Mouse (Mus musculus) midbrain, postnatal 0 days (tissue): Measurements from ENCODE around the gene Pla1a. TPM values are rescaled to one million over a fixed set of nuclear protein-coding genes. Genes with fewer than 3 reads are reported as not detected.
A peak's percentile ranks its signal among the peaks of the same experiment; 100 is the strongest.
"Not testable (repeated sequence)": the region's sequence is repeated elsewhere in the genome, so short reads cannot be mapped to it uniquely, and the experiment has no call there.

ENCODE experiments used
- ATAC-seq: fragments of 200-750 bp; cut with Nextera tagmentation; 2 replicates; pipeline ENCODE4 v1.8.0; 2017; ENCODE audit warnings: moderate number of reproducible peaks, mild to moderate bottlenecking, moderate TSS enrichment, moderate library complexity; ENCODE audit not compliant: low FRiP score
- DNase-seq: peaks from one replicate; pipeline ENCODE4 v3.0.0-alpha.2; 2015; ENCODE audit warnings: low spot score
- H3K27ac ChIP-seq: fragments of 300-500 bp; sonication (generic); 2 replicates; pipeline ENCODE4 v1.5.1; 2014; ENCODE audit warnings: low read depth, mild to moderate bottlenecking, low read length, mixed read lengths
- H3K27me3 ChIP-seq: fragments of 300-500 bp; sonication (generic); 2 replicates; pipeline ENCODE4 v1.6.1; 2014; ENCODE audit warnings: low read length, control low read depth, mixed read lengths; ENCODE audit not compliant: insufficient read depth
- H3K36me3 ChIP-seq: fragments of 300-500 bp; sonication (generic); 2 replicates; pipeline ENCODE4 v1.6.1; 2014; ENCODE audit warnings: low read length, control low read depth, mixed read lengths; ENCODE audit not compliant: insufficient read depth
- H3K4me1 ChIP-seq: fragments of 300-500 bp; sonication (generic); 2 replicates; pipeline ENCODE4 v1.6.1; 2014; ENCODE audit warnings: mild to moderate bottlenecking, control low read depth, antibody characterized with exemption, low read length, mixed read lengths; ENCODE audit not compliant: insufficient read depth
- H3K4me2 ChIP-seq: fragments of 300-500 bp; sonication (generic); 2 replicates; pipeline ENCODE4 v1.6.1; 2014; ENCODE audit warnings: low read depth, mild to moderate bottlenecking, low read length, mixed read lengths; ENCODE audit not compliant: poor library complexity, severe bottlenecking
- H3K4me3 ChIP-seq: fragments of 300-500 bp; sonication (generic); 2 replicates; pipeline ENCODE4 v1.5.1; 2014; ENCODE audit warnings: low read depth, mild to moderate bottlenecking, low read length, moderate library complexity
- H3K9ac ChIP-seq: fragments of 300-500 bp; sonication (generic); replicated peaks from 2 replicates; pipeline ENCODE4 v1.6.1; 2014; ENCODE audit warnings: mild to moderate bottlenecking, low read length, moderate library complexity, mixed read lengths; ENCODE audit not compliant: poor library complexity, severe bottlenecking
- H3K9me3 ChIP-seq: fragments of 300-500 bp; sonication (generic); 2 replicates; pipeline ENCODE4 v1.6.1; 2016; ENCODE audit warnings: low read length, control low read depth
- CTCF ChIP-seq: IDR thresholded peaks from 2 replicates; pipeline ENCODE4 v1.5.1; 2016; ENCODE audit warnings: antibody characterized with exemption, mild to moderate bottlenecking
- WGBS: fragments of 180-500 bp; shearing (Covaris S2); extraction: QIAGEN DNeasy Blood & Tissue Kit; methylation state at CpG from one replicate; pipeline ENCODE4 v1.1.7; 2014; 5-methylcytosine and 5-hydroxymethylcytosine counted together
- polyA plus RNA-seq: library from polyadenylated mRNA; unstranded; fragments of >200 nt; fragmentation: Nextera tagmentation; extraction: Ambion mirVana; gene quantifications from 2 replicates; pipeline ENCODE4 v1.2.1, GENCODE M21; 2015
- total RNA-seq: library from RNA; depleted of rRNA; stranded (reverse); fragments of >200 nt; gene quantifications from 2 replicates; pipeline ENCODE4 v1.2.3, GENCODE M21; 2014; rRNA removed

The Pla1a gene
- total RNA-seq: 1.4 and 1.5 TPM in 2 replicates
- 0.97 and 1.6 TPM in 2 replicates for polyA plus RNA-seq

- 84% methylated on average over 11 of the region's 11 CpGs for WGBS
Observed at GRCm38 (mm10) chr16:38432498-38433425, at the start of gene Pla1a. TSS of gene Pla1a (minus strand) at chr16:38433145.

GRCm38 (mm10) chr16:38481327-38481726, 48.4 kb upstream of the Pla1a start:
- ATAC-seq (no peak), DNase-seq (no peak)
- no peak for TF ChIP-seq CTCF
- Histone ChIP-seq H3K36me3 (no peaks in the 10 kb centered on the region), H3K4me1 (no peaks in the 10 kb centered on the region), H3K9ac (no peak overlapping the region), H3K4me3 (no peak overlapping the region), H3K27ac (no peak overlapping the region), H3K4me2 (no peak overlapping the region), H3K9me3 (no peaks in the 10 kb centered on the region), H3K27me3 (0 out of 2 replicates have a peak, but pooled peaks cover 3% of the 10 kb centered on the region)
- 84% methylated on average over 4 of the region's 4 CpGs for WGBS

More at GRCm38 (mm10) chr16:38432498-38433425, at the start of gene Pla1a:
- DNase-seq (no peak), ATAC-seq (no peak)
- Histone ChIP-seq H3K4me1 (no peaks in the 10 kb centered on the region), H3K9ac (no peak within 1 kb of the TSS), H3K4me2 (no peak within 1 kb of the TSS), H3K4me3 (no peak within 1 kb of the TSS), H3K9me3 (no peaks in the 10 kb centered on the region), H3K36me3 (no peaks in the 10 kb centered on the region), H3K27ac (no peak within 1 kb of the TSS), H3K27me3 (no peaks in the 10 kb centered on the region)
- TF ChIP-seq CTCF: no peak

- no peaks in the 10 kb centered on the region for H3K27me3 ChIP-seq
- H3K36me3 ChIP-seq: no peaks in the 10 kb centered on the region
- ATAC-seq (no peak), DNase-seq (no peak)
- no peak overlapping the region for H3K27ac ChIP-seq
- H3K9me3 ChIP-seq: no peaks in the 10 kb centered on the region
- no peak overlapping the region for H3K4me3 ChIP-seq
- no peak overlapping the region for H3K4me2 ChIP-seq
- TF ChIP-seq CTCF: no peak
- H3K9ac ChIP-seq: no peak overlapping the region
- no peaks in the 10 kb centered on the region for H3K4me1 ChIP-seq
- WGBS: 94% methylated on average over 3 of the region's 3 CpGs
Observed at GRCm38 (mm10) chr16:38478296-38478695, 45.4 kb upstream of the Pla1a start.

- H3K9me3 ChIP-seq, DNase-seq, H3K27me3 ChIP-seq, H3K36me3 ChIP-seq, H3K27ac ChIP-seq, ATAC-seq, H3K4me1 ChIP-seq: not testable (repeated sequence)
- 65% methylated on average over 14 of the region's 14 CpGs for WGBS
- H3K4me2 ChIP-seq: peak overlapping the region; percentile 55
- H3K9ac ChIP-seq: 0 out of 2 replicates have a peak overlapping the region, but pooled peaks have one; percentile 2
- H3K4me3 ChIP-seq: peak overlapping the region; percentile 34
Observed at GRCm38 (mm10) chr16:38477241-38477608, 44.3 kb upstream of the Pla1a start.

- ATAC-seq: peak; percentile 27; the same call in 1 of the 2 replicates
- no peak overlapping the region for H3K27ac ChIP-seq
- 10% methylated on average over 34 of the region's 34 CpGs for WGBS
- no peaks in the 10 kb centered on the region for H3K4me1 ChIP-seq
- peak overlapping the region; percentile 2; the same call in 1 of the 2 replicates for H3K9ac ChIP-seq
- peak overlapping the region; percentile 34 for H3K4me3 ChIP-seq
- TF ChIP-seq CTCF: no peak
- no peaks in the 10 kb centered on the region for H3K9me3 ChIP-seq
- no peaks in the 10 kb centered on the region for H3K27me3 ChIP-seq
- DNase-seq: peak; percentile 48
- H3K36me3 ChIP-seq: no peaks in the 10 kb centered on the region
- peak overlapping the region; percentile 55 for H3K4me2 ChIP-seq
Observed at GRCm38 (mm10) chr16:38476312-38477240, 43.6 kb upstream of the Pla1a start.
